Mouse (Mus musculus): Measurements from ENCODE around the gene Inpp5a.

The Inpp5a gene

GRCm38 (mm10) chr7:139369501-139370088 is 19.3 kb upstream of the Inpp5a start:
- DNase-seq (ENCODE audit: low read depth in 1 of 2, low spot score in 2 of 2), result no peak

- DNase-seq (ENCODE audit: low read depth in 1 of 2, low spot score in 2 of 2), result no peak
Measured at GRCm38 (mm10) chr7:139371389-139371788, 17.5 kb upstream of the Inpp5a start.

GRCm38 (mm10) chr7:139377381-139377780 is 11.5 kb upstream of the Inpp5a start:
- DNase-seq (ENCODE audit: low read depth in 1 of 2, low spot score in 2 of 2), result no peak

GRCm38 (mm10) chr7:139378355-139378754 is 10.6 kb upstream of the Inpp5a start:
- no peak for DNase-seq (ENCODE audit: low read depth in 1 of 2, low spot score in 2 of 2)

- no peak for DNase-seq (ENCODE audit: low read depth in 1 of 2, low spot score in 2 of 2)
Measured at GRCm38 (mm10) chr7:139379745-139380144, 9.2 kb upstream of the Inpp5a start.

- no peak for DNase-seq (ENCODE audit: low read depth in 1 of 2, low spot score in 2 of 2)
Measured at GRCm38 (mm10) chr7:139380225-139380624, 8.7 kb upstream of the Inpp5a start.

- DNase-seq (ENCODE audit: low read depth in 1 of 2, low spot score in 2 of 2), result no peak
Measured at GRCm38 (mm10) chr7:139381877-139382276, 7.0 kb upstream of the Inpp5a start.

- DNase-seq (ENCODE audit: low read depth in 1 of 2, low spot score in 2 of 2), result no peak
Measured at GRCm38 (mm10) chr7:139382796-139383195, 6.1 kb upstream of the Inpp5a start.

- no peak for DNase-seq (ENCODE audit: low read depth in 1 of 2, low spot score in 2 of 2)
Measured at GRCm38 (mm10) chr7:139384500-139384899, 4.4 kb upstream of the Inpp5a start.

- no peak for DNase-seq (ENCODE audit: low read depth in 1 of 2, low spot score in 2 of 2)
Measured at GRCm38 (mm10) chr7:139384916-139385530, 3.9 kb upstream of the Inpp5a start.

- no peak for DNase-seq (ENCODE audit: low read depth in 1 of 2, low spot score in 2 of 2)
Measured at GRCm38 (mm10) chr7:139386933-139387690, 1.8 kb upstream of the Inpp5a start.

GRCm38 (mm10) chr7:139387921-139388669 is 814 bp upstream of the Inpp5a start:
- DNase-seq (ENCODE audit: low read depth in 1 of 2, low spot score in 2 of 2), result no peak

GRCm38 (mm10) chr7:139389213-139389761 is 378 bp downstream of the Inpp5a start:
- DNase-seq (ENCODE audit: low read depth in 1 of 2, low spot score in 2 of 2), result no peak

- DNase-seq (ENCODE audit: low read depth in 1 of 2, low spot score in 2 of 2), result no peak
Measured at GRCm38 (mm10) chr7:139390380-139390779, 1.5 kb downstream of the Inpp5a start.

- DNase-seq (ENCODE audit: low read depth in 1 of 2, low spot score in 2 of 2), result no peak
Measured at GRCm38 (mm10) chr7:139390926-139391325, 2.0 kb downstream of the Inpp5a start.

GRCm38 (mm10) chr7:139391691-139392090 is 2.8 kb downstream of the Inpp5a start:
- no peak for DNase-seq (ENCODE audit: low read depth in 1 of 2, low spot score in 2 of 2)

- DNase-seq (ENCODE audit: low read depth in 1 of 2, low spot score in 2 of 2), result no peak
Measured at GRCm38 (mm10) chr7:139392106-139392505, 3.2 kb downstream of the Inpp5a start.

- DNase-seq (ENCODE audit: low read depth in 1 of 2, low spot score in 2 of 2), result no peak
Measured at GRCm38 (mm10) chr7:139392691-139393235, 3.9 kb downstream of the Inpp5a start.

GRCm38 (mm10) chr7:139397521-139397920 is 8.6 kb downstream of the Inpp5a start:
- no peak for DNase-seq (ENCODE audit: low read depth in 1 of 2, low spot score in 2 of 2)

GRCm38 (mm10) chr7:139398111-139398510 is 9.2 kb downstream of the Inpp5a start:
- no peak for DNase-seq (ENCODE audit: low read depth in 1 of 2, low spot score in 2 of 2)

GRCm38 (mm10) chr7:139398530-139399021 is 9.7 kb downstream of the Inpp5a start:
- no peak for DNase-seq (ENCODE audit: low read depth in 1 of 2, low spot score in 2 of 2)
